Mouse (Mus musculus): ENCODE results near the gene Nrg4.

The Nrg4 gene

GRCm38 (mm10) chr9:55326515-55327233, at the start of gene Nrg4, which contains the start of gene Tmem266:
TSS of gene Nrg4 (minus strand) at chr9:55326844.
TSS of gene Tmem266 (plus strand) at chr9:55326913.
- DNase-seq (ENCODE audit: low spot score), result peak; percentile 49

GRCm38 (mm10) chr9:55371908-55372307, 45.3 kb upstream of the Nrg4 start:
- DNase-seq (ENCODE audit: low spot score), result no peak

GRCm38 (mm10) chr9:55368011-55368410, 41.4 kb upstream of the Nrg4 start:
- DNase-seq (ENCODE audit: low spot score), result no peak

- DNase-seq (ENCODE audit: low spot score), result no peak
Observed at GRCm38 (mm10) chr9:55363707-55364106, 37.1 kb upstream of the Nrg4 start.

- DNase-seq (ENCODE audit: low spot score), result no peak
Observed at GRCm38 (mm10) chr9:55361969-55362368, 35.3 kb upstream of the Nrg4 start.

GRCm38 (mm10) chr9:55360861-55361260, 34.2 kb upstream of the Nrg4 start:
- DNase-seq (ENCODE audit: low spot score), result no peak

GRCm38 (mm10) chr9:55360372-55360771, 33.7 kb upstream of the Nrg4 start:
- no peak for DNase-seq (ENCODE audit: low spot score)

GRCm38 (mm10) chr9:55357164-55357563, 30.5 kb upstream of the Nrg4 start:
- no peak for DNase-seq (ENCODE audit: low spot score)

GRCm38 (mm10) chr9:55355270-55355834, 28.7 kb upstream of the Nrg4 start:
- DNase-seq (ENCODE audit: low spot score), result no peak

GRCm38 (mm10) chr9:55354686-55355085, 28.0 kb upstream of the Nrg4 start:
- no peak for DNase-seq (ENCODE audit: low spot score)

GRCm38 (mm10) chr9:55348664-55349063, 22.0 kb upstream of the Nrg4 start:
- DNase-seq (ENCODE audit: low spot score), result no peak

- DNase-seq (ENCODE audit: low spot score), result no peak
Observed at GRCm38 (mm10) chr9:55345332-55345731, 18.7 kb upstream of the Nrg4 start.

- no peak for DNase-seq (ENCODE audit: low spot score)
Observed at GRCm38 (mm10) chr9:55344165-55344564, 17.5 kb upstream of the Nrg4 start.

GRCm38 (mm10) chr9:55332949-55333348, 6.3 kb upstream of the Nrg4 start:
- no peak for DNase-seq (ENCODE audit: low spot score)

- DNase-seq (ENCODE audit: low spot score), result no peak
Observed at GRCm38 (mm10) chr9:55332476-55332875, 5.8 kb upstream of the Nrg4 start.

GRCm38 (mm10) chr9:55329401-55329800, 2.8 kb upstream of the Nrg4 start:
- DNase-seq (ENCODE audit: low spot score), result no peak

- no peak for DNase-seq (ENCODE audit: low spot score)
Observed at GRCm38 (mm10) chr9:55328151-55328918, 1.7 kb upstream of the Nrg4 start.

- DNase-seq (ENCODE audit: low spot score), result peak; percentile 47
Observed at GRCm38 (mm10) chr9:55327234-55327615, 581 bp upstream of the Nrg4 start.

GRCm38 (mm10) chr9:55325564-55326514, 805 bp downstream of the Nrg4 start:
- DNase-seq (ENCODE audit: low spot score), result no peak

- DNase-seq (ENCODE audit: low spot score), result no peak
Observed at GRCm38 (mm10) chr9:55325061-55325460, 1.6 kb downstream of the Nrg4 start.

GRCm38 (mm10) chr9:55324516-55324915, 2.1 kb downstream of the Nrg4 start:
- no peak for DNase-seq (ENCODE audit: low spot score)

- no peak for DNase-seq (ENCODE audit: low spot score)
Observed at GRCm38 (mm10) chr9:55324085-55324484, 2.6 kb downstream of the Nrg4 start.
